Mouse (Mus musculus): ENCODE data around the gene Gm36028. TPM values are rescaled to one million over a fixed set of nuclear protein-coding genes. Genes with fewer than 3 reads are reported as not detected.

Gene Gm36028
- not detected in 4 replicates for total RNA-seq (2023)

DNA sequence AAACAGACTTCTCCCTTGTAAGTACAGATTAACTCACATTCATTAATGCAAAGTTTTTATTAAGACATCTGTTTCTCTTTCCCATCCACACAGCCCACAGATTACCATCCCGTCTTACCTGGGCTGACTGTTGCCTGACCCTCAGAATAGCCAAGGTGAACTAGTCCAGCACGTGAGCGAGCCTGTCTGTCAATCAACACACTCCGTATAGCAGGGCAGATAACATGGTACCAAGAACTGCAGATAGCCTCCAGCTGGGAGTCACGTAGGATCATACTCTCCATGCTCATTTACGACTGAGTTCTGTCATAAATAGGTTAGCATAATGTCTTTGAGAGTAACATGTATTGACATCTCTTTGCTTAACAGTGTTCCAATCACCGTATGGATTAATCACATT lies at the start of gene Gm36028:
Gene Gm36028 (minus strand): TSS at position 118 of the 400 bp plus-strand sequence.

DNA sequence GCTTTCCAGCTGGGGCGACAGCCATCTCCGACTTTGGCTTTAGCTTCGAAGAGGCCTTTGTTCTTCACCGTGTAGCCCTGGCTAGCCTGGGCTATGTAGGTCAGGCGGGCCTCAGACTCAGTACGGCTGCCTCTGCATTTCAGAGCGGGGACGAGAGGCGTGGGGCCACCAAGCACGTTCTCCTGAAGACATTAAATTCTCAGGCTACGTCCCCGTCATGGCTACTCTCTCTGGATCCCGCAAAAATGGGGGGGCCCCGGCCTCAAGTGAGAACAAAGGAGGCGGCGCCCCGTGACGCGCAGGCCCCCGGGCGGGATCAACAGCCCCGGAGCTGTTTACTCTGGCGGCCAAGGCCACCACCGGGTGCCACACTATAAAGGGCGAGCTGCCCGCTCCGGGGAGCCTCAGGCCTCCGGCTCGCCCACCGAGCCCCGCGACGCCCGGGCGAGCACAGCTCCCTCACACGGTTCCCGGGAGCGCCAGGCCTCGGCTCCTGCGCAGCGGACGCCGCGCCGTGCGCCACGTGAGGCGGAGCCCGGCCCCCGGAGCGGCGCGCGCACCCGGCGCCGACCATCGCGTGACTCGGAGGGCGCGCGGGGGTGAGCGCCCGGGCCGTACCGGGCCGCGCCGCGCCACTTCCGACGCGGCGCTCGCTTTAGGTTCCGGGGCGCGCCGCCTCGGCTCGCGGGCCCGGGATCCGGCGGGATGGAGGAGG lies 7.0 kb upstream of the Gm36028 start, which contains the start of gene Lrrc58:
Gene Lrrc58 (plus strand): TSS at position 599 of the 715 bp plus-strand sequence.

Other genes with a start within 250 kb of the Gm36028 start
- gene Ndufb4, start 206.7 kb downstream of the Gm36028 start, total RNA-seq (2023), result 26.1 to 42.6 TPM (median 38.3 TPM) in 4 replicates
- 0.63 to 5.0 TPM (median 1.6 TPM) in 3 of 4 replicates, not detected in the other for gene Fstl1, start 84.3 kb downstream of the Gm36028 start, total RNA-seq (2023)
- gene Lrrc58, start 7.2 kb upstream of the Gm36028 start, total RNA-seq (2023), result 31.4 to 34.3 TPM (median 32.5 TPM) in 4 replicates
- 3.7 to 5.0 TPM (median 4.6 TPM) in 4 replicates for gene Gpr156, start 55.4 kb upstream of the Gm36028 start, total RNA-seq (2023)
- gene Gsk3b, start 227.9 kb upstream of the Gm36028 start, total RNA-seq (2023), result 62.4 to 78.7 TPM (median 70.2 TPM) in 4 replicates